Mouse (Mus musculus) NIH3T3 (cell line): ENCODE data around the gene Trim30d.
"Not testable (repeated sequence)": the region's sequence is repeated elsewhere in the genome, so short reads cannot be mapped to it uniquely, and the experiment has no call there.

ENCODE experiments used
- DNase-seq: peaks from one replicate; pipeline ENCODE4 v3.0.0-alpha.2; 2012; ENCODE audit warnings: low read depth

The Trim30d gene

GRCm38 (mm10) chr7:104507421-104508065 lies at the start of gene Trim30d:
TSS of gene Trim30d (minus strand) at chr7:104507849.
- not testable (repeated sequence) for DNase-seq

DNA sequence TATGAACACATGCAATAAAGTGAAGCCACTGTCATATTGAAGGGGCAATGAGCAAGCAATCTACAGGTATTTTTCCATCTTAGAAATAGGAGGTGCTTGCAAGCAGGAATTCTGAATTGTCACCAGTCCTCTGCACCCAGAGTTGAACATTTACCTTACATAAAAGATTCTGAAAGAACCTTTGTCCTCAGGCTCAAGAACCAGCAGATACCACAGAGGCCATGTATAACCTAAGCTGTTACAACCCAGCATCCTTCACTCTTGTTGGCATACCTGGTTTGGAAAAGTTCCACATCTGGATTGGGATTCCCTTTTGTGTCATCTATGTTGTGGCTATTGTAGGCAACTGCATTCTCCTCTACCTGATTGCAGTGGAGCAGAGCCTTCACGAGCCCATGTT lies 45.1 kb upstream of the Trim30d start:
- no peak for DNase-seq

DNA sequence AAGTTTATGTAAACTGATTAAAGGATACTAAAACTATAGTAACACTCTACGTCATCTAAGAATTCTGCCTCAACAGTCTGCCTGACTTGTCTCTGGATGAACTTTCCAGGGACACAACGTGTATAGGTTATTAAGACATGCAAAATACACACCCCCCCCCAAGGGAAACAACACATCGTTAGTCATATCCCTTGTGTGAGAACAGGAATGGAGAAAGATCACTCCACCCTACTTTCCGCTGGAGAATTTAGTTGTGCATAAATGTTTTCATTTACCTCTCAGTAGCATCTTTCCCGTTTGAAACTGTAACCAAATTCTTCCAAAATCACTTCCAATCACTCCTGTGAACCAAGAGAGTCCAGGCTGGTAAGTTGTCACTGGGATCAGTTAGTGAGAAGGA lies 42.2 kb upstream of the Trim30d start, which contains the start of gene Olfr651:
Gene Olfr651 (plus strand): TSS at position 301 of the 400 bp plus-strand sequence.
- DNase-seq, result no peak

DNA sequence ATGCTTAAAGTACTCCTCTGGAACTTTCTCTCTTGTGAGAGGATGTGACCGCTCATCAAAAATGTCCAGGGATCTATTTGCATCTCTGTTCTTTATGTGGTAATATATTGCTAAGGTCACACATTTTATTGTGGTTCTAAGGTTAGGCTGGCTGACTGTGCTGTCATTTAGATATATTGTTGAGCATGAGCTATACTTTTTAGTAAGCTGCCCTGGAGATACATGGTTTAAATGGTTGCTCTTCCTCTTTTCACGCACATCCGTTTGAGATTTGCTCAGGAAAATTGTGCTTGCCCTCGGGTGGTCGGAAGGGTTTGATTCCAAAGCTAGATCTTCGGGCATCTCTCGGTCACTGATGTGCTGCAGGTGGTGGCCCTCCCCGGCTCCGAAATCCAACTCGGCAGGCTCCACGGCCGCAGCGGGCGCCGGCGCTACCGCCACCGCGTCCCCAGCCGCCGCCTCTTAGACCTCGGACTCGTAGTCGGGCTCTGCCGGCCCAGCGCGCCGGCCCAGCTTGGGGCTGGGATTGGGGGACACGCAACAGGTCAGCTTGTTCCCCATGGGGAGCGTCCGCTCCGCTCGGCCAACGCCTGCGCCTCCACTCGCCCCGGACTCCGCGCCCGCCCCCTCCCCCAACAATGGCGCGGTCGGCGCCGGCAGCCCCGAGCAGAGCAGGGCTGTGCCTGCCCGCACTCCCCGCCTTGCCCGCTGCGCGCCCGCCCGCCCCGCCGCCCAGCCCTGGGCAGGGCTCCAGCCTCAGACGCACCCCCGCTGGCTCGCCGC lies 5.9 kb downstream of the Trim30d start:
- DNase-seq, result no peak

- DNase-seq, result not testable (repeated sequence)
Measured at GRCm38 (mm10) chr7:104501186-104501585, 6.5 kb downstream of the Trim30d start.

GRCm38 (mm10) chr7:104499464-104499863 lies 8.2 kb downstream of the Trim30d start:
- DNase-seq, result not testable (repeated sequence)

DNA sequence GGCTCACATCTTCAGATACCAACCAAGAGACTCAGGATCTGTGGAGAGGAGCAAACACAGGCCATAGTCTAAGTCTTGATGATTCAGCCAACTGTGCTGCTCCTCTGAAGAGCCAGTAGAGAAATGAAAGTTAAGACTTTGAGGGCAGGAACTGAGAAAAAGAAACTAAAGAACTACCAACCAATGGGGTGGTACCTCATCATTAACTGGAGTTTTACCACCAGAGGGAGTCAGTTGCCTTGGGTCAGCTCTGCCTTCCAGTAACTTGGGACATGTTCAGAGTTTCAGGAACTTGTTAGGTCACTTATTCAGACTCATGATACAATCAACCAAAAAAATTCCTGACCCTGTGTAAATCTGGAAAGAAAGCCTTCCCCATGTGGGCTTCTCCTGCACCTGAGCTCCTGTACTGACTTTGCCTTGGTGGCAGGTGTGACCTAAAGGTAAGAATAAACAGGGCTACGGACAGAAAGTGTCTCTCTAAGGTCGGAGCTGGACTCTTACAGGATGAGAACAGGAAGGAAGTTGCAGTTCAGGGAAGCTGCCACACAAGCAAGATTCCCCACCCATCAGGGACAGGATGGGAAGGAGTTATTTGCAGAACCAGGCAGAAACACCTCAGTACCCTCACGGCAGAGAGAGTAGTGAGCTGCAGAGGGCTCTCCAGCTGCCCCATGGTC lies 42.4 kb downstream of the Trim30d start, which contains the start of gene Trim30a:
Gene Trim30a (minus strand): TSS at position 129 of the 680 bp plus-strand sequence.
- DNase-seq, result peak; percentile 58

DNA sequence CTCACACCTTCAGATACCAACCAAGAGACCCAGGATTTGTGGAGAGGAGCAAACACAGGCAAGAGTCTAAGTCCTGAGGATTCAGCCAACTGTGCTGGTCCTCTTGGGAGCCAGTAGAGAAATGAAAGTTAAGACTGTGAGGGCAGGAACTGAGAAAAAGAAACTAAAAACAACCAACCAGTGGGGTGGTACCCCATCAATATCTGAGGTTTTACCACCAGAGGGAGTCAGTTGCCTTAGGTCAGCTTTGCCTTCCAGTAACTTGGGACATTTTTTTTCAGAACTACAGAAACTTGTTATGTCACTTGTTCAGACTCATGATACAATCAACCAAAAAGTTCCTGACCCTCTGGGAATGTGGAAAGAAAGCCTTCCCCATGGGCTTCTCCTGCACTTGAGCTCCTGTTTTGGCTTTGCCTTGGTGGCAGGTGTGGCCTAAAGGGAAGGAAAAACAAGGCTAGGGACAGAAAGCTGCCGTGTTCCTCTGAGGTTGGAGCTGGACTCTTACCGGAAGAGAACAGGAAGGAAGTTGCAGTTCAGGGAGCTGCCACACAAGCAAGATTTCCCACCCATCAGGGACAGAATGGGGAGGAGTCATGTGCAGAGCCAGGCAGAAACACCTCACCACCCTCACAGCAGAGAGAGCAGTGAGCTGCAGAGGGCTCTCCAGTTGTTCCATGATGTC lies 61.5 kb downstream of the Trim30d start:
- peak; percentile 72 for DNase-seq
